Mouse (Mus musculus) cortical plate, adult 2 months (tissue): ENCODE measurements at regions not wholly inside any gene's neighbourhood (a gene's known extent, or its start where the extent isn't known, plus 50 kb on each side); places are given as distances from the start of the nearest gene placed in this dataset.

ENCODE experiments used
- H3K27ac ChIP-seq: fragments of 200-500 bp; 2 replicates; pipeline ENCODE4 v1.5.1; 2012; ENCODE audit warnings: low read length, control low read depth, inconsistent platforms; ENCODE audit not compliant: insufficient read depth
- H3K4me1 ChIP-seq: fragments of 200-500 bp; 2 replicates; pipeline ENCODE4 v1.6.1; 2011; ENCODE audit warnings: low read length; ENCODE audit not compliant: control insufficient read depth, insufficient read depth
- H3K4me3 ChIP-seq: fragments of 200-500 bp; 2 replicates; pipeline ENCODE4 v1.5.1; 2011; ENCODE audit warnings: mild to moderate bottlenecking, low read length, control low read depth; ENCODE audit not compliant: insufficient read depth
- CTCF ChIP-seq: fragments of 200-500 bp; IDR thresholded peaks from 2 replicates; pipeline ENCODE4 v1.5.1; 2011; ENCODE audit warnings: mild to moderate bottlenecking, control low read depth, low read length; ENCODE audit not compliant: insufficient read depth; ENCODE audit errors: extremely low read depth
- POLR2A ChIP-seq: fragments of 200-500 bp; IDR thresholded peaks from 2 replicates; pipeline ENCODE4 v1.6.1; 2011; ENCODE audit warnings: mild to moderate bottlenecking, low read length, control low read depth; ENCODE audit not compliant: insufficient read depth; ENCODE audit errors: extremely low read depth

DNA sequence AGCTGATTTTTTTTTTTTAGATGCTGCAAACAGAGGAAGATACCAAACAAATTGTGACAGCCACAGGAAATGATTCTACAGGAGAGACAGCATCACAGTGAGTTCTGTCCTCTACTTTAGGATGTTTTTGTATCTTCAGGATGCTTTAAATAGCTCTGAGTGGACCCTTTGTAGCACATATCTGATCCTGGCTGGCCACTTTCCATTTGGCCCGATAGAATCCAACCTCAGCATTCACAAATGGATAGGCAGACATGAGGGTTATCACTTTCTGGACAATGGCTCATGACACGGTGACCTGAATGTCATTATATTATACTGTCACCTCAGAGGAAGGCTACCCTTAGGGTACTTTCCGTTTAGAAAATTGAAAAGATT lies 379.3 kb downstream of the Gm10295 start:
- H3K4me1 ChIP-seq = no peaks in the 10 kb centered on the region
- no peak overlapping the region for H3K27ac ChIP-seq
- H3K4me3 ChIP-seq = no peak overlapping the region
- TF ChIP-seq POLR2A = no peak
- TF ChIP-seq CTCF = no peak

DNA sequence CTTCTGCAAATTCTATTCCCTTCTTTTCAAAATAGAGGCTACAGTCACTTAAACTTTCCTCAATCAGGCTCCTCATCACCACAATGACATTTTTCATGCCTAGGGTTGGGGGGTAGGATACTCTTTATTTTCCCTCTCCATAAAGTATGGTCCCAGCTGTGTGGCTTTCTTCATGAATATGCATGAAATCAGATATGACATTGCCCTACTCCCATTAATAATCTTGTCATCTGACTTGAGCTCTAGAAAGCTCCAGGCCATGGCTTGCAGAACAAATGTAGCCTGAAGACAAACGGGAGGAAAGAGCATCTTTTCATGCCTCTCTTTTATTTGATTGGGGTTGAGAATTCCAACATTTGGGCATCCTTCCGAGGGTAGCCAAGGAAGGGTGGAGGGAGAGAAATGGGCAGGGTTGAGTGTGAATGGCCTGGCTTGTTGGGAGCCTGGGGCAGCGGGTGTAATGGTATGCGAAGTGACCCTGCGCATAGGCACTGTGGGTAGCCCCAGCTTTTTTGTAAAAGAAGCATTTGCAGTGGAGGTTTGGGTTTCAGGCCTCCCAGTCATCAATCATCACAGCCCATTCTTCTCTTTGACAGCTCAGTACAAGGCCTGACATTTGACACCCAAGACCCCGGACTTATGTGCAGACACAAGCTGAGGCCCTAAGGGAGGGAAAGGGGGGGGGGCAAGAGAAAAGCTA lies 379.8 kb downstream of the Gm10295 start:
- Histone ChIP-seq H3K4me3 (no peak overlapping the region), H3K4me1 (no peaks in the 10 kb centered on the region), H3K27ac (no peak overlapping the region)
- TF ChIP-seq CTCF (no peak), POLR2A (no peak)

DNA sequence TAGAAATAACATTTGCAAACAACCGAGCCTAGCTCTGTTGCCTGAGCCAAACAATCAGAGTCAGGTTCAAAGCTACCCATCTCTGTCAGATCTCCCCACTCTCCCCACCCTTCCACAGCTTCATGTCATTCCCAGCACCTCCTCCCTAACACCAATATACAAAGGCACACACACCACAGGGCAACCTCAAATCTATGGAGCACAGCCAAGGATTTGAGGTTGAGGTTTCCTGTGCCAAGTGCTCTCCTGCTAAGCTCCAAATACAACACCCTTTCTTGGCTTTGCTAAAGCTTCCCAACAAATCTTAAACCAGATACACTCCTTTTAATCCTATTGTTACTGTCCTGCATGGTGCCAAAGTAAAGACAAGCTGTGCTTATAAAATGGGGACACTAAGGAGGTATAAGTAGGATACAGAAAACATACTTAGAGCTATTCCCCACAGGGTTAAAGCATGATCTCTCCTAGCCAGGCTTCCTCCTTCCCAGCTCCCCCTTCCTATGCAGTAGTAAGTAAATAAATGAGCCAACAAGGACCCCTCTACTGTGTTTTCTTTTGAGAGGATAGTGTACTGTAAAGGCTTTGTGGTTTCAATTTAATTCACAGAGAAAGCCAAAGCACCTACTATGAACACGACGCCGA lies 398.8 kb downstream of the Gm10295 start:
- Histone ChIP-seq H3K27ac (no peak overlapping the region), H3K4me3 (no peak overlapping the region), H3K4me1 (no peaks in the 10 kb centered on the region)
- TF ChIP-seq POLR2A (no peak), CTCF (no peak)

DNA sequence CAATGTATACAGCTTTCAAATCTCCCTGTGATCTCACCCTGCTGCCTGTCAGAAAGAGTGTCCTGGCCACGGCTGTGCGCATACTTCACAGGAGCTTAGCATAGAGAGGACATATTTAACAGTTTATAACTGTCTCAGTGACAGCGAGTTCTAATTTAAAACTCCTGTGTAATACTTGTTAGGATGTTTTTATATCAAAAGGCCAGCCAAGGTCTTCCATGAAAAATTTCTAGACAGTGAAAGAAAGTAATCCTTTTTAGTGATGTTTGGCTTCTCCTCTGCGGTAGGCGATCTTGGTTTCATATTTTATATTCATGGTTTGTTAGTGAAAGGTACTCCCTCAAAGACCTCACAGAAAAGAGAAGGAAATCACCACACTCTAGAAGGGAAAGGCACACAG lies 403.0 kb downstream of the Gm10295 start:
- TF ChIP-seq CTCF (no peak), POLR2A (no peak)
- Histone ChIP-seq H3K4me1 (no peaks in the 10 kb centered on the region), H3K4me3 (no peak overlapping the region), H3K27ac (no peak overlapping the region)

DNA sequence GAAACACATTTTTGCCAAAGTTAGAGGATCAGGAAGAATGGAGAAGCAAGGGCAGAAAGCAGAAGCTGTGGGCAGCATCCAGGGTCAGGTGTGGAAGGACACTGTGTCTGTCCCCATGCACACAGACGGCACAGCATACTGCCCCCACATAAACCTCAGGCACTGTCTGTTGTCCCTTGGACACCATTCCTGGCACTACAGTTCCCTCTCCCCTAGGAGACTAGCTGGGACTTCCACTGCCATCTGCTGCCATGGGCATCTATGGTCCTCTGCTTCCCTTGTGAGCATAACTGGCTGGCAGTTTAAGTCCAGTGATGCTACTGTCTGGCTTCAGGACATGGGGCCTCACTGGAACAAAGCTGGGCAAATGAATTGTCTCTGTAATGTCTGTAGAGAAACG lies 405.0 kb downstream of the Gm10295 start:
- TF ChIP-seq POLR2A (no peak), CTCF (no peak)
- H3K4me3 ChIP-seq = no peak overlapping the region
- no peaks in the 10 kb centered on the region for H3K4me1 ChIP-seq
- no peak overlapping the region for H3K27ac ChIP-seq

DNA sequence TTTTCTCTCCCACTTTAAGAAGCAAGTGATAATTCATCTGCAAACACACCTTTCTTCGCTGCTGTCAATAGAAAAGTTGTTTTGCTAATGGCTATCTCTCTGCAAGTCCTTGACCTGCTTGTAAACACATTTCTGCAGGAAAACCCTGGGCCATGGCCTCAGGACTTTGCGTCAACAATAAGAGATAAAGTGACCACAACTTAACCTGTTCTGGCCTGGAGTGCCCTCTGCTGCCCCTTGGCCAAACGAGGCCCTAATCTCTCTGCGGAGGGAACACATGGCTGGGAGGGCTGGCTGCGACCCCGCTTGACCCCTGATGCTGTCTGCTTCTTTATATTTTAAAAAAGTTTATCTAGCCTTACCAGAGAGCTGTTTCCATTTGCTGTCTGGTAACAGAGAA lies 420.4 kb downstream of the Gm10295 start:
- Histone ChIP-seq H3K4me1 (no peaks in the 10 kb centered on the region), H3K27ac (no peak overlapping the region), H3K4me3 (no peak overlapping the region)
- no peak for TF ChIP-seq CTCF
- no peak for TF ChIP-seq POLR2A

DNA sequence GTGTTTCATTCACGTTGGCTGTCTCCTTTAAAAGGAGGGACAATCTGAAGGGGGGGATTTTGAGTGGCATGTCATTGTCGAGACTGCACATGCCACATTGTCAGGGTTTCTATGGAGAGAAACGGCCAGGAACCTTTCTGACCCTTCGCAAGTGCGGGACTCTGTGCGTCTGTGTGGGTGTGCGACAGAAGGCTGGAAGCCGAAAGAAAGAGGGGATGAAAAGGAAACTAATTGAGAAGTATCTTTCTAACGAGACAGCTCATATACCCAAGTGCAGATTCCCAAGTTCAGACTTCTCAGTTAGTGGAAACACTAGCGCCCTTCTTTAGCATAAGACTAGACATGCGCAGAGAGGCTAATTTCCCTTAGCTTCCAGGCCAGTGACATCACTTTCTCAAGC lies 421.4 kb downstream of the Gm10295 start:
- Histone ChIP-seq H3K27ac (no peak overlapping the region), H3K4me3 (no peak overlapping the region), H3K4me1 (no peaks in the 10 kb centered on the region)
- TF ChIP-seq CTCF = no peak
- no peak for TF ChIP-seq POLR2A

DNA sequence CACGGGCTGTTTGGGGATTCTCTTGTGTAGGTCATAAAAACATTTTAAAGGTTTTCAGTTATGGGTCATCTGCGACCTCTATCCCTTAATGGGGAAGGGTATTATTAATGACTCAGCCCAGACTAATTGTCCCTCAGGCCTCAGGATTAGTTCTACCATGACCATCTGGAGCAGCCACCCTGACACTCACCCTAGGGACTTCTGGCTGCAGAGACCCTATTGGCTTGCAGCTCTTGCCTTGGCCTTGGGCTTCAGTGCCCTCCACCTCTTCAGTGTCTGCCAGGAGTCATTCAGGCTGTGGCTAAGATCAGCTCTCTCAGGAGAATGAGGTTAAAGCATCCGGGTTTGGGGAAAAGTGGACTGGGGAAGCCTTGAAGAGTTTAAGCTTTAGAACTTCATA lies 423.3 kb downstream of the Gm10295 start:
- Histone ChIP-seq H3K27ac (no peak overlapping the region), H3K4me1 (no peaks in the 10 kb centered on the region), H3K4me3 (no peak overlapping the region)
- TF ChIP-seq POLR2A (no peak), CTCF (no peak)

DNA sequence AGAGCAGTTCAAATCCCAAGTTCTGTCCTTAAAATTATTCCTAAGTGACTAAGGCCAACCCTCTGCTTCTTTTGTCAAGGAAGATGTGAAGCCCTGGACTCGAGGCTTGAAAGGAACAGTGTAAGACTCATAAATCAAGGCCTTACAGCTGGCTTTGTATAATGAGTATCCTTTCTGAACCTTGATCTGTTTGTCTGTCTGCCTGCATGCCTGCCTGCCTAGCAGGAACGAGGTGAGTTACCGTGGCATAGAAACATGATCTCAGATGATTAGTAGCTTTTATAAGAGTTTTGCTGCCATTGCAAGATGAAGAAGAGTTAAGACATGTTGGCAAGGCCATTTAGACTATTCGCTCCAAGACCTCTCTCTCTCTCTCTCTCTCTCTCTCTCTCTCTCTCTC lies 434.3 kb downstream of the Gm10295 start:
- Histone ChIP-seq H3K4me1 (no peaks in the 10 kb centered on the region), H3K4me3 (no peak overlapping the region), H3K27ac (no peak overlapping the region)
- TF ChIP-seq CTCF (no peak), POLR2A (no peak)

DNA sequence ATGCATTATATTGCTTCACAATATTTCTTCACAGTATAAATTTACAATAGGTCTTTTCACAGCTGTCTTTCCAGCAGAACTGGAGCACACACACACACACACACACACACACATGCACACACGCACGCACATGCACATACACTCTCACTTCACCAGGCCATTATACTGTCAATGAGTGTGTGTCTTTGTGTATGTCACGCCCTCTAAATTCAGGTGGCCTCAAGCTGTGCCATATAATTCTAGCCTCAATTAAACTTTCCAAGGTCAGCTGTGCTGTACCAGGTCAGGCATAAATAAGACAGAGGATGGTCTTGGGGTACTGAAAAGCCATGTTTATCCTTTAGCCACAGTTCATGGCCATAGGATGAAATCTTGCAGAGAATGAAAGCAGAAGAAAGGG lies 442.4 kb downstream of the Gm10295 start:
- no peak for TF ChIP-seq POLR2A
- TF ChIP-seq CTCF = no peak
- Histone ChIP-seq H3K27ac (no peak overlapping the region), H3K4me3 (no peak overlapping the region), H3K4me1 (no peaks in the 10 kb centered on the region)
